Mouse (Mus musculus) cerebellum, adult 11-12 months (tissue): ENCODE measurements around the gene Fkbp11.

Experiments
- DNase-seq: peaks from one replicate; pipeline ENCODE4 v3.0.0; 2022

Gene Fkbp11

DNA sequence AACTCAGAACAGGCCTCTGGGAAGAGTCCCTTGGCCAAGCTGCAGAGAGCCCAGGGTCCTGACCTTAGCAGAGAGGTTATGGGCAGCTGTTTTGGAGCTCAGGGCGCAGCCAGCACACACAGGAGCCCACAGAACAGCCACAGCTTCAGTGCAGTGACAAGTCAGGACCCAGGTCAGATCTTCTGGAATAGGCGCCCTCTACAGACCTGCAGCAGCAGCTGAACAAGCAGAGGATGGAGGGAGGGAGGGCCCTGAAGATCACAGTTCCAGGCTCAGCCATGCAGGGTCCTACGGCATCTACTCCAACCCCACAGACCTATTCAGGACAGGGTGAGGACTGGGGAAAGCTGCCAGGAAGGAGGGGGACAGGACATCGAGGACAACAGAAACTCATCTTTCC lies 10.8 kb upstream of the Fkbp11 start:
- DNase-seq = no peak

DNA sequence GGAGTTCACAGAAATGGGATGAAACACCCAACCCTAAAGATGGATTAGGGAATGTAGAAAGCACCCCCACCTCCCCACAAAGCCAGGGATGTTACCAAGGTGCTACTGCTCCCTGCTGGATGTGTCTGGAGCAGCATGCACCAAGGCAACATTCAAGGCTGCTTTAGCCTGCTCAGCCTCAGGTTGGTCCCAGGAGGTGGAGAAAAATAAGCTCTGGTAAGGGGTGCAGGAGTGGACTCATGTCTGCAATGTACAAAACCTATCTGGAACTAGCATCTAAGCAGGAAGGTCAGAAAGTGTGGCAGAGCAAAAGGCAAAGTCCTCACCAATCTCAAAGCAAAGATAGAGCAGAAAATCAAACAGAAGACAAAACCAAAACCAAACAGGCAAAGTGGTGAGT lies 9.9 kb upstream of the Fkbp11 start:
- no peak for DNase-seq

DNA sequence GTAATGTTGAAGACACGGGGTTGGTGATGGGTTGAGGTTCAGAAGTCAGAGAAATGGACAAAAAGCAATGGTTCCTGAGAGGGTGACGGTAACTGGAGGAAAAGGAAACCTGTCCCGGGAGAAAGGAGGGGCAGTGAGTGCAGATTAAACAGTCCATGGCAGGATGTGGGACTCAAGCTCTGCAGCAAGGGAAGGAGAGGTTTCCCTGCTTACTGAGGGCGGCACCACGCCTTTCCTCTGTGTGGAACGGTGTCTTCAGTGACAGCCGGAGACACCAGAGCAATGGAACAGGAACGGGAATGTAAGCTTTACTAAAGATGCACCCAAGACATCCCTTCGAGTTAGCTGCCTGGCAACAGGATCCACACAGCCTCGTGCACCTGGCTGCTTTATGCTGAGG lies 8.5 kb upstream of the Fkbp11 start:
- no peak for DNase-seq

DNA sequence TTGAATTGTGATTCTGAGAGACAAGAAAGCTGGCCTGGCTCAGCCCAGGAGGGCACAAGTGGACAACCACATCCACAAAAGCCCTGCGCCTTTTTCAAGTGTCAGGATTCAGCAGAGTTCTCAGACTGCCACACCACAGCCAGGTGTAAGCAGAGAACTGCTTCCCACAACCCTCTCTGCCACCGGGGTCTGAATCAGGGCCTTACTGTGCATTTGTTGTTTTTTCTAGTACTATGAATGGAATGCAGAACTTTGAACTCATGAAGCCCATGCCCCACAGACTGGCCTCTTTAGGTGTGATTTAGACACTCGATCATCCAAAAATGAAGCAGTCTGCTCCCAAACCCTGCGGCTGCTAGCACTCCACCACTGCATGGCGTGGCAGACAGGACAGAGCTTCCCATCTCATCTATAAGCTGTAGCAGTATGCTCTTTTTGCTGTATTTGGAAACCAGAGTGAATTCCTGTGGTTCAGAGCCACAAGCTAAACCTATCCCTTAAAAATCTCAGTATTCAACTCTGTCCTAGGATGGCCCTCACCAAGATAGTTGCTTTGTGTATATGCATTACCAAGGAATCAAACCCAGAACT lies 6.1 kb upstream of the Fkbp11 start:
- DNase-seq = no peak

DNA sequence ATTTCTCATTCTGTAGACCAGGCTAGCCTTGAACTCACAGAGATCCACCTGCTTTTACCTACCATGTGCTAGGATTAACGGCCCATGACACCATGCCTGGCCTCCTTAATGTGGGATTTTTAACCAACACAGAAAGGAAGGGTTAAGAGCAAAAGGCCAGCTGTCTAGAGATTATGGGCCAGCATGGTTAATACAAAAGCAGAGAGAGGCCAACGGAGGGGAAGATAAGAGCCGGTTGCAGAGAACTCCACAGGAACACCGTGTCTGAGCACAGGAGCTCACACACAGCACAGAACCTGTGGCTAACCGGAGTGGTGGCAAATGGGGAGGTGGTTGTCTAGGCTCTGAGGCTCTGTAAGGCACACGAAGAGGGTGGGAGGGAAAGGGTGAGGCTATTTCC lies 5.4 kb upstream of the Fkbp11 start:
- DNase-seq = no peak

DNA sequence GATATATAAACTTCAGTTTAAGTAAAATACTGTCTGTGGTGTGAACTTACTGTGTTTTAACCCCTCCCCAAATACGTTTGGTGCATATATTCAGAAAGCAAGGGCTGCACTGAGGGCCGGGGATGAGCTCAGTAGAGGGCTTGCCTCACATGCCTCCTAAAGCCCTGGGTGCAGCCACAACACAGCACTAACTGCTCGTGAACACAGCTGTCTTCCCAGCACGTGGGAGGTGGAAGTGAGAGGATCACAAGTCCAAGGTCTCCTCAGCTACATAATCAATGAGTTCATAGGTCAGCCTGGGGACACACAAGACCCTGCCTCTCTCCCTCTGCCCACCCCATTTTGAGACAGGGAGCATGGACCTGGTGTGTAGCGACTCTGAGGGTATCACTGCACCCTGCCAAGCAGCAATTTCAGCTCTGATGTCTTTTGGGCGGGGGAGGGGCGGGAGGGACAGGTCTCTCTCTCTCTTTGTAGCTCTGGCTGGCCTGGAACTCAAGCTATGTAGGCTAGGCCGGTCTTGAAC lies 4.1 kb upstream of the Fkbp11 start:
- no peak for DNase-seq

DNA sequence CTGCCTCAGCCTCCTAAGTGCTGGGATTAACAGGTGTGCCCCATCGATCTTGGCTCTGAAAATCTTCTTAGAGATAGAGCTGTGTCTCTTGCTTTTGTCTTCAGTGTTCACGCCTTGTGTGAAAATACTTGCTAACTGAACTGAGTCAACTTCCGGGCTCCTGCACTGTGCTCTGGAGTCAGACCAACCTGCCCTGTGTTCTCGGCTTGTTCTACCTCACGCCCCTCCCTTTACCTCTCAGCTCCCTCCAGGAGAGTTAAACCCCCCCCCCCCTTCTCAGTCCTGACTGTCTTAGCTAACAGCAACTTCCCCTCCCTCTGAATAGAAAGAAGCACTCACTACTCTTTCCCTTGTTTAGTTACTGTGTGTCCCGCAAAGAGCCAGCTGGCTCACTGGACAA lies 2.8 kb upstream of the Fkbp11 start:
- no peak for DNase-seq

DNA sequence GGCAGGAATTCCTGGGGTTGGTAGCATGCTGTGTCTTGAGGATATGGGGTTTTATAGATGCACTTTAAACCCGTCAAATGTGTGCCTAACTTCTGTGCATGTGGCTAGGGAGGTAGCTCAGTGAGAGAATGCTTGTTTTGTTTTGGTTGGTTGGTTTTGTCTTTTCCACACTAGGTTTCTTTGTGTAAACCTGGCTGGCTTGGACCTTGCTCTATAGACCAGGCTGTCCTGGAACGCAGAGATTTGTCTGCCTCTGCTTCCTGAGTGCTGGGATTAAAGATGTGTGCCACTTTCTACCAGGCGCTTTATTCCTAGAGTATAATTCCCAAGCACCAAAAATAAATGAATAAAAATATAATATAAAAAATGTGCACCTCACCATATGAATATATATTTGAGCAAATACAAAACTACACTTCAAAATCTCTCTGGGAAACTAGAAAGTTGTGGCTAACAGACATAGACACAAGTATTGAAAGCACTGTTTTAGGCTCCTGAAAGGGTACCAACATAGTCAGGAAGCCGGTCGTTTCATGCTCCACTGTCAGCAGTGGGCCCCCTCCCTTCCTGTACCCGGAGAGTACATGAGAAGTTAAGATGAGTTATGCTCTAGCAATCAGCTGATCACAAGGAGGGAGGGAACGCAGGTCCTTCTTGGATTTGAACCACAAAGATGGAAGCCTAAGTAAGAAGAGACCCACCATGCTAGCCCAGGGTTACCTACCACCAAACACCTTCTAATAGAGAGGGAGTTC lies 2.0 kb upstream of the Fkbp11 start:
- DNase-seq = no peak

DNA sequence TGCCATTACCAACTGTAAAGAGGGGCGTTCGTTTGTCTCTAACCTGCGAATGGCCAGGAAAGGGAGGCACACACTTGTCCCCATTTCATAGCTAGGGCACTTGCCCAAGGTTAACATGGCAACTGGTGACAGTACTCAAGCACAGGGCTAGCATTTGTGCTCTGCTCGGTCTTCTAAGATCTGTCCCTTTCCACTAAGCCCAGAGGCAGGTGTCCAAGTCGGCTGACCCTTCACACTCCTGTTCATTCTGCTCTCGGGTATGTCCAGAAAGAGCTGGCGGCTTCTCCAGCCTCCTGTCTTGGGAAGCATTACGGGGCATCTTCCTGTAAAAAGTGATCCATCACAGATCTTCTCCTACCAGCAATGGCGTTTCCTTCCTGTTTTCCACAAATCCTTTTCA lies 368 bp upstream of the Fkbp11 start:
- no peak for DNase-seq

DNA sequence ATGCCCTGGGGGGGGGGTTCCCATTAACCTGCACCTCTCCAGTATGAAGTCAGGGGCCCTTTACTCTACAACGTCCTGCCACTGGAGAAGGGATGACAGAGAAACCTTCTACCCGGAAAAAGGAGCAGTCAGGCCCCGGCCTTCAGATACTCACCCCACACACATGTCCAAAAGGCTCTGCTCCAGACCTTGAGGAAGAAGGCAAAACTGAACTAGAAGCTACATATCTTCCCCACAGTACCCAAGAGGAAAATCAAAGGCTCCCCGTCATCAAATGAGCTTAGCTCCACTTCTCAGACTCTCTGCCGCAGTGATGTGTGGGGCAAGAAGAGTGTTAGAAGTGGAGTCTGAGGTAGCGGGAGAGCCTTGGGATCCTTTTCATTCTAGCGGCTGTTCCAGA lies 1.3 kb downstream of the Fkbp11 start:
- no peak for DNase-seq

DNA sequence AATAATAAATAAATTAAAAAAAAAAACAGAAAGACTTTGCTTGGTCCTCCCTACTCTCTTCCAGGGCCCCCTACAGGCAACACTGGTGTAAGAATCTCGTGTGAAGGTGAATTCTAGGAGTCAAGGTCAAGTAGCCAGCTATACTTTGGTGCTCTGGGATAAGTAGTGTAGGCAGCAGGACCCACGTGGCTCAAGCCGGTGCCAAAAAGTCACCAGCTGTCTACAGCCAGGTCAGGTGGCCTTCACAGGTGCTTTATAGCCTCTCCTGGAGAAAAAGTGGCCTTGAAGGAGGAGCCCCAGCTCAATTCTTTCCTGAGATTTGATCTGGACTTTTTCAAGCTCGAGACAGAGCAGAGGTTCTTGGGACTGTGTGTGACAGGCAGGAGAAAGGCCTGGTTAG lies 1.9 kb downstream of the Fkbp11 start:
- DNase-seq = no peak

DNA sequence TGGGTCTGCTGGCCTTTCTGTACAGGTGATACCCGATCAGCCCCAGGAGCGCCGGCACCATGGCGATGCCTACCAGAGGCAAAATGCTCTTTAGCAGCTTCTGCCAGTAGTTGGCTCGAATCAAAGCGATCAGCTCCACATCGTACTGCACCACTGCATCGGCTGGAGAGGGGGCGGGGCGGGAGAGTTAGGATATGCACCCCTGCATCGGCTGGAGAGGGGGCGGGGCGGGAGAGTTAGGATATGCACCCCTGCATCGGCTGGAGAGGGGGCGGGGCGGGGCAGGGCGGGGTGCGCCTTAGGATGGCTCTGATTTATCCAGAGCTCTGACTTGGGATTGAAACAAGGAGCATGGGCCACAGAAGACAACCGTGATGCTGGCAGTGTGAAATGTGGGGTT lies 3.6 kb downstream of the Fkbp11 start:
- DNase-seq = no peak

DNA sequence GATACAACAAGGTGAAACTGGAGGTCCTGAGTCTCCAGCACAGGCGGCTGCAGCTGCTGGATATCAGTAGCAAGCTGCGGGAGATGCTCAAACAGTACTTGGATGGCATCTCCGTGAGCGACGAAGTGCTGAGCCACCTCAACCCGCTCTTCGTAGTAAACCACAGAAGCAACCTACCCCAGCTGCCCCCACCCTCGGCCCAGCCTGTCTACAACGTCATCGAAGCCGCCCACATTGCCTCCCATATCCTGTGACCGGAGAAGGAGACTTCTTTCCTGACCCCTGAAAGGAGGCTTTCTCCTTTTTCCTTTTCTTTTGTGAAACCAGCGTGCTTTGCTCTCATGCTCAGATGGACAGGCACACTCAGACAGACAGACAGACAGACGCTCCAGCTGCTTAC lies 5.1 kb downstream of the Fkbp11 start:
- DNase-seq = no peak

DNA sequence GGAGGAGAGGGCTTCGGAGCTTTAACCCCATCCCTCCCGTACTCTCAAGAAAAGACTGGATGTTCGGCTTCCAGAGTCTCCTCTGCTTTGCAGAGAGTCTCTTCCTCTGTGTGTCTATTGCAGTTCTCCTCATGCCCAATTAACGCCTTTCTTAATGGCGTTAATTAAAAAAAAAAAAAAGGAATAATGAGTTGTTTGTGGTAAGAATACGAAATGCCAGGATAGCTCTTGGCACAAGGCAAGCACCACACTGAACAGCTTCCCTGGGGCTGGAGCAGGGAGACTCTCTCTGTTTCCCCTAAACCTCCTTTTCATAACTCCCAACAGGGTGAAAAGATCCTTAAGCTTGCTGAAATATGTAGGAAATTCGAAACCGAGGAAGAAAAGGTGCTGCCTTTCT lies 5.8 kb downstream of the Fkbp11 start:
- no peak for DNase-seq

DNA sequence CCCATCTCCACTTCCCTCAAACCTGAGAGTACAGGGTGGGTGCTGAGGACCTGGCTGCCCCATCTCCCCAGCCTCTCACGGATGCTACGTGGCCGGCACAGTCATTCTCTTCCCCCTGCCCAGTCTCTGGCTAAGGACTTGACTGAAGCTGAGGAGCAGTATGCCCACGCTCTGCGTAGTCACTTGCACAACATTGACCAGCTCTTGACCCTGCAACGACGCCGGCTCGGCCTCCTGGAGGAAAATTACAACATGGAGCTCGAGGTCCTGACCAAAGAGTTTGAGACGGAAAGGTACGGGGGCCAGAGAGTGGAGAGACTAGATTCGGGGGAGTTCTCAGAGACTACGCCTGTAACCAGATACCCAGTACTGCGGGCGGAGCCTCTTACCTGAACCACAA lies 10.7 kb downstream of the Fkbp11 start:
- no peak for DNase-seq

DNA sequence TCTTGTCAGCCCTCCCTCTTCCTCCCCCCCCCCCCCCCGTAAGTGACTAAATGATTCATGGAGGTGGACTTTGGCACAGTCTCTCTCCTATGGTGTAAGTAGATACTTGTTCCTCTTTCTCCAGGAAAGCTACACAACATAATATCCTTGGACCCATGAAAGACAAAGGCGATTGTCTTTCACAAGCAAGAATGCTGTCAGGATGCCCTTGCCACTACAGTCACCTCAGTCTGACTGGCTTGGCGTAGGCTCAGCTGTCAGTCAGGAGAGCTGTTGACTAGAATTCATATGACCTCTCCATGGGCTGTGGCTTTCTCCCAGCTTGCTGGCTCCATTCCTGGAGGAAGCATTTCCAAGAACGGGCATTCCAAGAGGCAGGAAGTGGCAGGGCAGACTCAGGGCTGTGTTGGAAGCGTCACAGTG lies 13.8 kb downstream of the Fkbp11 start:
- DNase-seq = no peak

DNA sequence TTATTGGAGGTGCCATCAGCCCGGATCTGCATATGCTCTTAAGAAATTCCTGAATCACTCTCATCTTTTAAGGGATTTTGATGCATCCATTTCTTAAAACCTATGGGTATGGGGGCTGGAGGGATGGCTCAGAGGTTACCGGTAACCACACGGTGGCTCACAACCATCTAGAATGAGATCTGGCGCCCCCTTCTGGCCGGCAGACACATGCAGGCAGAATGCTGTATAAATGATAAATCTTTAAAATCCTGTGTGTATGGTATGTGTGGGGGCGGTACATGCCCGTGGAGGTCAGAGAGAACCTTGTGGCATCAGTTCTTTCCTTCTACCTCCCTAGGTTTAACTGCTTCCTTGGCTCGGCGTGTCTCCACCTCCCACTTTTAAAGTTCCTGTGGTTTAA lies 17.6 kb downstream of the Fkbp11 start:
- peak; percentile 42 for DNase-seq

DNA sequence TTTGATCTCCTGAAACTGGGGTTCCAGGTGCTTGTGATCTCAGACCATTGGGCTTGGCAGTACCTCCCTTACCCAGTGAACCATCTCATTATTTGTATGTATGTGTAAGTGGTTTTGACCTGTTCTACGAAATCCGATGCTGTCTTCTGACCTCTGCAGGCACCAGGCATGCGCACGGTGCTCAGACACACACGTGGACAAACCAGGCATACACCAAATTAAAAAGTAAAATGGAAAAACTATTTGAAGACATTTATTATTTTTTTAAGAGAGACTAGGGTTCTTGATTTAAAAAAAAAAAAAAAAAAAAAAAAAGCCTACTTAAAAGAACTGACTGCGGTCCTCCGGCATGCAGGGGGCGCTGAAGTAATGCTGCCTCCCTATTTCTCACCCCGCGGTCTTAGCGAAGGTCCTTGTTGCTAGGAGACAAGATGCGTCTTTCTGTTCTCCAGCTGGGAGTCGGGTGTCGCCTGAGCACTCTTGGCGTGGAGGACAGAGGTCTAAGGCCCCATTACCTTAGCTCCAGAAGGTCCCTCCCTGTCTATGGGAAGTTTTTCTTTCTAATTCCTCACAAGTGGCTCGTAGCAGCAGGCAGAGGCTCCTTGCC lies 20.1 kb downstream of the Fkbp11 start, which contains the start of gene Ccdc65:
Ccdc65 (plus strand) TSS at position 442 of the 607 bp plus-strand sequence.
- peak; percentile 83 for DNase-seq

DNA sequence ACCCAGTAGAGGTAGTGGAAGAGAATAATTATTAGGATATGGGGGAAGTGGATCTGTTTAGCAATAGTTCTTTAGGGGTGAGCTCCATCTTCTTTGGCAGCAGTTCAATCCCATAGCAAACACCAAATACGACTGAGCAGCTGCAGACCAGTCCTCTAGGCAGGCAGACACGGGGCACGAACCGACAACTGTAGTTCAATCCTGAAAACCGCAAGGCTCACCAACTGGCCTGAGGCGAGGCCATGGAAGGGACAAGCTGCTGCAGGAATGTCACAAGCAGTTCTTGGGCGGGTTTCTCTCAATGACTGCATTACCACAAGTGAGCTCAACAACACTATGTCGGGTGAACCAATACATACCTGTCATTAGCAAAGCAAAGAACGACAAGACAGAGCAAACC lies 23.7 kb downstream of the Fkbp11 start:
- no peak for DNase-seq

DNA sequence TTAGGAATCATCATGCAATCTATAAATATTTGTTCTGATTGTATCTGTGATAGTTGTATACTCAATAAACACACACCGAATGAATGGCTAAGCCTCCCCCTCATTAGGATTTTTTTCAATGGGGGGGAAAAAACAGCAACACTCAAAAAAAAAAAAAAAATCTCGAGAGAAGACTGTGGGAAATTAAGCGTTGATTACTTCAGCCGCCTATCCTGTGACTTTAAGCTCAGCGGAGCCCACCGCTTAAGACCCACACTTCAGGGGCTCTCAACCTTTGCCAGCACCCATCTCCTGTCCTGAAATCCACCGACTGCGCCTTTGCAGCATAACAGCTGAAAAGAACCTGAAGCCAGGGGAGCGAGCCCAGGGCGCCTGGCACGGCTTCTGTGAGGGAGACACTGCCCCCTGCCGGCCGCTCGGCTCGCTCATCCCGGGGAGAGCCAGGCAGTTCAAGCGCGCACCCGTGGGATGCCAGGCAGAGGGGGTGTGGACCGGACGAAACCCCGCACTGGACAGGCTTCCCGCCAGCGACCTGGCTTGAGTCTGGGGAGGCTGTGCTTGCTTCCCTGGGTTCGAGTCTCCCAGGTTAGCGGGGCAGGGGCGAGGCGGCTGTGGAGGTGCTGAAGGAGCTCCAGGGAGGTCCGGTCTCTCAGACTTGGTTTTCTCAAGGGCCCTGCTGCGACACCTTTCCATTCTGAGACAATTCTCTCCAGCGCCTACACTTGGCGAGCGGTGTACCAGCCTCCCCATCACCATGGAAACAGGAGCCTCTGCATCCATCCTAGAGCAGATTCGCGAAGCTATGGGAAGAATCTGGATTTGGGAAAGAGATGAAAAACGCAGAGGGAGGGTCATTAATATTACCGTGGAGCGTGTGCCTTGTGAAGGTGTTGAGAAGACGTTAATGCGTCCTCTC lies 28.6 kb downstream of the Fkbp11 start:
- peak; percentile 84 for DNase-seq

DNA sequence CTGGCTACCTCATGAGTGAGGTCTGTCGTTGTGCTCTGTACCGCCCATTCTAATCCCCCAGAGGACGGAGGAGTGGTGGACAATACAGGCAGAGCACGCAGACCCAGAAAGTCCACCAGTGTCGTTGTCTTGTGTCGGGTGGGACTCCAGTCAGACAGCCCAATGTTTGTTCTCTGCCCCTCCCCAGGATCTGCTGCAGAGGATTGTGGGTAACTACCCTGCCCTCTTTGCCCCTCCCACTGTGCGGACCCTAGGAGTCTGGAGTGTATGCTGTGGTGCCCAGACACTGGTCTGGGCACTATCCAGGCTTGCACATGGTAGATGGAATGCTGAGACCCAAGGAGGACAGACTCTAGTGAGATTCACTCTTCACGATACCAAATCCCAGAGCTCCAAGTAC lies 31.8 kb downstream of the Fkbp11 start:
- DNase-seq = no peak

DNA sequence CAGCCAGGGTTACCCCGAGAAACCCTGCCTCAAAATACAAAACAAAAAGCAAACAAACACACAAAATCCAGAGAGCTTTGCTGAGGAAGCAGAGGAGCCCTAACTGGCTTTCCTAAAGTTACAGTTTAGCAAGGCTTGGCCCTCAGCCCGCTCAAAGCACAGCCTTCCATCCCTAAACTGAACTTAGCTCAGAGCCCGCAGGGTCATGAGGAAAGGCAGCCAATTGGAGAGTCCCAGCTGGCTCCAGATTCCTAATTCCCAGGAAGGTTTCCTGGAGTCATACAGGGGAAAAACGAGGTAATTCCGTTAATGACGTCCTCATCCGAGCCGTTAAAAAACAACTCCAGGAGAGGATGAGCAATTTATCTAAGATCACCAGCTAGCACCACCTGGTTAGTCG lies 32.3 kb downstream of the Fkbp11 start:
- DNase-seq = no peak

DNA sequence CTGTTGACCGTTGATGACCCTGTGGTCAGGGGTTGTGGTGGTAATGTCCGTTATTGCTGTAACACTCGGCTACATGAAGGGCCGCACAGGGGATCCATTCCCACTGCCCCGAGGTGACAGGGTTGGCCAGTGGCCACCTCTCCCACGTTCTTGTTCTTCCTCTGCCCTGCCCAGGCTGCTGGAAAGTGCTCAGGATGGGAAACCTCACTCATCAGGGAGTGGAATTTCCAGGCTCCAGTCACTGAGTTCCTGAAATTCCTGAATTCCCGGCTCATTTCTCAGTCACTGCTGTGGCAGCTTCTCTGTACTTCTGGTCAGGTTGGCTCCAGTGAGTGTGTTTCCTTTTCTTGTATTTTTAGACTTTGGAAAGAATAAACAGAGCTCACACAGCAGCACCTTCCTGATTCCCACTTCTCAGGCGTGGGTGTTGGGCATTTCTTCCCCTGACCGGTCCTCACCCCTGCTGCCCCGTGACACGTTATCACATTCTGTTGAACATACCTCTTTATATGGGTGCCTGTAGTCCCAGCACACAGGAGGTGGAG lies 35.8 kb downstream of the Fkbp11 start:
- no peak for DNase-seq
